Mouse (Mus musculus): ENCODE measurements at regions not wholly inside any gene's neighbourhood (a gene's known extent, or its start where the extent isn't known, plus 50 kb on each side); places are given as distances from the start of the nearest gene placed in this dataset.

GRCm38 (mm10) chr13:99739420-99739819 lies 161.5 kb downstream of the Cartpt start:
- TF ChIP-seq CTCF (IDR thresholded peaks at IDR 0.05; ENCODE audit: low read depth) (no peak), EP300 (IDR thresholded peaks at IDR 0.05; ENCODE audit: low read depth) (no peak)
